Mouse (Mus musculus) MEL (cell line): Measurements from ENCODE around the gene Nox4. TPM values are rescaled to one million over a fixed set of nuclear protein-coding genes. Genes with fewer than 3 reads are reported as not detected.

ENCODE experiments used
- DNase-seq: peaks from one replicate; pipeline ENCODE4 v3.0.0; 2011; ENCODE audit warnings: low read depth, low spot score
- H3K27ac ChIP-seq: 2 replicates; pipeline ENCODE4 v1.5.1; 2012; ENCODE audit warnings: low read depth, mild to moderate bottlenecking, control low read depth, low read length, moderate library complexity; ENCODE audit not compliant: control insufficient read depth
- H3K27me3 ChIP-seq, 2 experiments: fragments of 150-350 bp in 1 of 2; sonication (generic) in 1 of 2; 2 replicates each; pipeline ENCODE4 v1.6.1; 2012; ENCODE audit warnings: low read length in 2 of 2, mild to moderate bottlenecking in 2 of 2, improper control_type of control experiment in 1 of 2, moderate library complexity in 1 of 2; ENCODE audit not compliant: insufficient read depth in 2 of 2, control insufficient read depth in 1 of 2
- H3K36me3 ChIP-seq, 2 experiments: 2 replicates each; pipeline ENCODE4 v1.6.1; 2012 to 2014; ENCODE audit warnings: low read length in 2 of 2, improper control_type of control experiment in 1 of 2, inconsistent platforms in 1 of 2, mild to moderate bottlenecking in 1 of 2; ENCODE audit not compliant: insufficient read depth in 2 of 2, control insufficient read depth in 1 of 2
- H3K4me1 ChIP-seq, 2 experiments: fragments of 150-350 bp in 1 of 2; sonication (generic) in 1 of 2; 2 replicates each; pipeline ENCODE4 v1.6.1; 2012; ENCODE audit warnings: low read length in 2 of 2, improper control_type of control experiment in 1 of 2, mild to moderate bottlenecking in 1 of 2; ENCODE audit not compliant: insufficient read depth in 2 of 2, control insufficient read depth in 1 of 2
- H3K4me3 ChIP-seq, 2 experiments: fragments of 150-350 bp in 1 of 2; sonication (generic) in 1 of 2; 2 replicates each; pipeline ENCODE4 v1.5.1; 2012; ENCODE audit warnings: low read depth in 2 of 2, low read length in 2 of 2, mild to moderate bottlenecking in 2 of 2, moderate library complexity in 2 of 2, control low read depth in 1 of 2, improper control_type of control experiment in 1 of 2; ENCODE audit not compliant: control insufficient read depth in 1 of 2, insufficient read depth in 1 of 2
- H3K79me2 ChIP-seq: 2 replicates; pipeline ENCODE4 v1.6.1; 2012; ENCODE audit warnings: mild to moderate bottlenecking, low read length, moderate library complexity; ENCODE audit not compliant: control insufficient read depth, poor library complexity, insufficient read depth
- H3K9ac ChIP-seq: 2 replicates; pipeline ENCODE4 v1.6.1; 2012; ENCODE audit warnings: low read depth, mild to moderate bottlenecking, control low read depth, low read length, moderate library complexity; ENCODE audit not compliant: control insufficient read depth, poor library complexity, severe bottlenecking
- H3K9me3 ChIP-seq: fragments of 150-350 bp; sonication (generic); replicated peaks from 2 replicates; pipeline ENCODE4 v1.6.1; 2012; ENCODE audit warnings: mild to moderate bottlenecking, low read length, improper control_type of control experiment, moderate library complexity; ENCODE audit not compliant: insufficient read depth
- CHD1 ChIP-seq: IDR thresholded peaks from 2 replicates; pipeline ENCODE4 v1.6.1; 2012; ENCODE audit warnings: low read depth, mild to moderate bottlenecking, inconsistent platforms, low read length, improper control_type of control experiment
- CTCF ChIP-seq, 3 experiments: IDR thresholded peaks in 2 of 3; conservative IDR thresholded peaks in 1 of 3; 2 replicates each; pipeline ENCODE4 v1.5.1; 2011 to 2012; ENCODE audit warnings: low read length in 3 of 3, low read depth in 2 of 3, mild to moderate bottlenecking in 2 of 3, improper control_type of control experiment in 1 of 3, inconsistent platforms in 1 of 3, mixed read lengths in 1 of 3, moderate library complexity in 1 of 3; ENCODE audit not compliant: control insufficient read depth in 1 of 3, insufficient read depth in 1 of 3, poor library complexity in 1 of 3, severe bottlenecking in 1 of 3
- ELF1 ChIP-seq: IDR thresholded peaks from 2 replicates; pipeline ENCODE4 v1.6.1; 2014; ENCODE audit warnings: low read depth, mild to moderate bottlenecking, inconsistent platforms, low read length, improper control_type of control experiment, moderate library complexity
- GABPA ChIP-seq: IDR thresholded peaks from 2 replicates; pipeline ENCODE4 v1.6.1; 2012; ENCODE audit warnings: low read depth, mild to moderate bottlenecking, inconsistent platforms, low read length, improper control_type of control experiment, moderate library complexity
- KAT2A ChIP-seq: conservative IDR thresholded peaks from 2 replicates; pipeline ENCODE4 v1.6.1; 2012; ENCODE audit warnings: low read depth, low read length, improper control_type of control experiment, inconsistent platforms
- MAX ChIP-seq: IDR thresholded peaks from 2 replicates; pipeline ENCODE4 v1.6.1; 2011; ENCODE audit warnings: low read length, improper control_type of control experiment
- MXI1 ChIP-seq: IDR thresholded peaks from 2 replicates; pipeline ENCODE4 v1.6.1; 2011; ENCODE audit warnings: mild to moderate bottlenecking, low read depth, low read length, improper control_type of control experiment
- POLR2AphosphoS5 ChIP-seq: IDR thresholded peaks from 2 replicates; pipeline ENCODE4 v1.6.1; 2012; ENCODE audit warnings: low read depth, borderline replicate concordance, mild to moderate bottlenecking, inconsistent platforms, low read length, moderate library complexity, mixed read lengths
- RAD21 ChIP-seq: IDR thresholded peaks from 2 replicates; pipeline ENCODE4 v1.6.1; 2011; ENCODE audit warnings: mild to moderate bottlenecking, low read depth, low read length, improper control_type of control experiment
- SMC3 ChIP-seq: IDR thresholded peaks from 2 replicates; pipeline ENCODE4 v1.6.1; 2011; ENCODE audit warnings: low read depth, low read length, improper control_type of control experiment
- TBP ChIP-seq: IDR thresholded peaks from 2 replicates; pipeline ENCODE4 v1.8.0; 2011; ENCODE audit warnings: low read depth, low read length, improper control_type of control experiment
- TCF12 ChIP-seq: IDR thresholded peaks from 2 replicates; pipeline ENCODE4 v1.6.1; 2014; ENCODE audit warnings: low read depth, mild to moderate bottlenecking, inconsistent platforms, low read length, improper control_type of control experiment, moderate library complexity
- UBTF ChIP-seq: IDR thresholded peaks from 2 replicates; pipeline ENCODE4 v1.6.1; 2012; ENCODE audit warnings: low read depth, mild to moderate bottlenecking, inconsistent platforms, low read length, improper control_type of control experiment, moderate library complexity, borderline replicate concordance; ENCODE audit not compliant: insufficient read depth
- USF1 ChIP-seq: IDR thresholded peaks from 2 replicates; pipeline ENCODE4 v1.6.1; 2014; ENCODE audit warnings: low read depth, mild to moderate bottlenecking, inconsistent platforms, low read length, improper control_type of control experiment, moderate library complexity
- USF2 ChIP-seq, 2 experiments: IDR thresholded peaks; 2 replicates each; pipeline ENCODE4 v1.6.1; 2011 to 2012; ENCODE audit warnings: improper control_type of control experiment in 2 of 2, low read length in 2 of 2, borderline replicate concordance in 1 of 2, inconsistent platforms in 1 of 2, low read depth in 1 of 2, mild to moderate bottlenecking in 1 of 2; ENCODE audit not compliant: insufficient read depth in 1 of 2
- ZC3H11A ChIP-seq: IDR thresholded peaks from 2 replicates; pipeline ENCODE4 v1.6.1; 2012; ENCODE audit warnings: low read depth, mild to moderate bottlenecking, inconsistent platforms, low read length, improper control_type of control experiment
- polyA plus RNA-seq, 2 experiments: library from polyadenylated mRNA; stranded (reverse) in 1 of 2; unstranded in 1 of 2; fragments of >175 nt in 1 of 2; fragments of >200 nt in 1 of 2; gene quantifications; 2 replicates each; pipeline versions ENCODE4 v1.2.1 to v1.2.4; 2012; ENCODE audit warnings: low replicate concordance in 2 of 2, low read depth in 1 of 2; ENCODE audit not compliant: insufficient read length in 2 of 2, insufficient read depth in 1 of 2, missing spikeins in 1 of 2
- total RNA-seq: library from RNA; depleted of rRNA; stranded (reverse); fragments of 300-350 nt; gene quantifications from 2 replicates; pipeline ENCODE4 v1.2.3, GENCODE M21; 2012

Gene Nox4
- total and polyA plus RNA-seq, 3 experiments: not detected

DNA sequence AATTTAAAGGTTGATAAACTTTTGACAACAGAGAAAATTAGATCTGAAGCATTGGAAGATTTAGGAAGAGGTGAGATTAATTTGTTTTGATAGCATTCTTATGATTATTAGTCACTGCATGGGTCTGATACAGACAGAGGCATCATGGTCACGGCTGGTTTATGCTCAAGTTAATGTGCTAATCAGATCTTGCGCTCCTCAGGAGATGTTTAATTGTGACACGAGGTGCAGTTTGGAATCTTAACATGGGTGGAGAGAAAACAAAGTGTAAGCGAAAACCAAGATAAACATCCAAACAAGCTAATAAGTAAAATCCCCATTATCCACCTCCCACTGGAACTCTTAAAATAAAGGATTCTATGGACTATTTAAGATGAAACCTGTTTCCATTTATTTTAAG is 6.2 kb downstream of the Nox4 start:
- no peaks in the 10 kb centered on the region for H3K4me1 ChIP-seq
- H3K27me3 ChIP-seq: no peaks in the 10 kb centered on the region
- H3K79me2 ChIP-seq: no peaks in the 10 kb centered on the region
- no peak for DNase-seq
- no peaks in the 10 kb centered on the region for H3K9me3 ChIP-seq
- no peak overlapping the region for H3K9ac ChIP-seq
- no peak overlapping the region for H3K27ac ChIP-seq
- H3K36me3 ChIP-seq: no peaks in the 10 kb centered on the region
- no peak overlapping the region for H3K4me3 ChIP-seq
- no peak for TF ChIP-seq USF2 (IDR thresholded peaks at IDR 0.05; ENCODE audit: borderline replicate concordance in 1 of 2, insufficient read depth in 1 of 2, low read depth in 1 of 2, low read length in 2 of 2)
- TF ChIP-seq ELF1: no peak
- no peak for TF ChIP-seq CHD1
- TF ChIP-seq RAD21: no peak
- no peak for TF ChIP-seq POLR2AphosphoS5
- TF ChIP-seq TCF12: no peak
- TF ChIP-seq UBTF: no peak
- TF ChIP-seq MXI1: no peak
- TF ChIP-seq SMC3: no peak
- no peak for TF ChIP-seq USF1
- TF ChIP-seq KAT2A: no peak

DNA sequence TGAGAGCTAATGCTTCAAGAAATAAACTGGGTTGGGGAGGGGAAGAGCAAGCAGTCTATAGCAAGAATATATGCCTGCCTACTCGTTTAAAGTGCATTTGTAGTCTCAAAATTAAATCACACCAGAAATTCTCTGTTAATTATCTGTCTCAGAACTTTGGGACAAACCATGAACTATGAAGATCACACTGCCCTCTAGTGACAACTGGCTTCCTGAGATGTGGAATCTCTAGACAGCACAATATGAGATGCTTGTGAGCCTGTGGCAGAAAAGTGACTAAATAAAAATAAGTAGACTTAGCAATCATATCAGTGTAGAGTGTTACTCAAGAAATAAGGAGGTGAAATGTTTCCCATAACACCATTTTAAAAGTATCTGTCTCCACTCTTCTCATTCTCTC is 31.3 kb downstream of the Nox4 start:
- DNase-seq: peak; percentile 6
- TF ChIP-seq CTCF (IDR thresholded peaks at IDR 0.05 in 2 of 3, conservative IDR thresholded peaks at IDR 0.05 in 1 of 3; ENCODE audit: control insufficient read depth in 1 of 3, insufficient read depth in 1 of 3, low read depth in 2 of 3, low read length in 3 of 3, poor library complexity in 1 of 3, severe bottlenecking in 1 of 3): peak in 1 of 3 experiments; percentile 23; a peak in 2 of 6 replicates
- no peak for TF ChIP-seq ZC3H11A
- TF ChIP-seq MAX: no peak
- H3K4me3 ChIP-seq: no peak overlapping the region
- no peaks in the 10 kb centered on the region for H3K4me1 ChIP-seq
- H3K27ac ChIP-seq: no peak overlapping the region
- no peaks in the 10 kb centered on the region for H3K9me3 ChIP-seq
- H3K27me3 ChIP-seq: no peaks in the 10 kb centered on the region
- no peak overlapping the region for H3K9ac ChIP-seq
- H3K79me2 ChIP-seq: no peaks in the 10 kb centered on the region
- H3K36me3 ChIP-seq: no peaks in the 10 kb centered on the region

DNA sequence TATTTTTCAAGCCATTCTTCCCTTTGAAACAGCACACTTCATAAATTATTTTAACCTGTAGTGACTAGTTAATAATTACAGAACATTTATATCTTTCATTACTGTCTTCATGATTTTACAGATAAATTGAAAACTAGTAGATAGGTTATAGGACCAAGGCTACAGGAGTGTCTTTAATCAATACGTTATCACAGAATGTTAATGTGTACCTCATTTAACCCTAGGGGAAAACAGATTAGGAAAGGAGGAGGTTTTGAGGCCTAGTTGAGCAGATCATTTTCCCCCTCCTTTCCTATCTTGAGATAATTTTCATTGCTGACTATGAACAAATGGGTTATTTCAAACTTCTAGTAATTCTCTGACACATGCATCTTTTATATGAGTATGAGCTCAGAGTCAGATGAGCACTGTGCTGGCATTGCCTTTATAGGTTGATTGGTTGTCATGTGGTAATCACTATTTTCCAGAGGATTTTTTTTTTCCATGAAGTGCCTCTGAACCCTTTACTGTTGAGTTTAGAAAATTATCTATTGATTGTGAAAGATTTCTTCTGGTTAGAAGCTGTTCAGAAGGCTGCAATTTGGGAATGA is 57.9 kb downstream of the Nox4 start:
- Histone ChIP-seq H3K36me3 (no peaks in the 10 kb centered on the region), H3K27ac (no peak overlapping the region), H3K9ac (no peak overlapping the region), H3K27me3 (no peaks in the 10 kb centered on the region), H3K9me3 (no peaks in the 10 kb centered on the region), H3K4me3 (no peak overlapping the region), H3K79me2 (no peaks in the 10 kb centered on the region), H3K4me1 (no peaks in the 10 kb centered on the region)
- no peak for TF ChIP-seq TBP
- no peak for TF ChIP-seq GABPA
- TF ChIP-seq RAD21: no peak
- no peak for DNase-seq
